Mouse (Mus musculus): ENCODE measurements around the gene Sema3f. TPM values are rescaled to one million over a fixed set of nuclear protein-coding genes. Genes with fewer than 3 reads are reported as not detected.

Sema3f gene
- total and polyA plus RNA-seq, 3 experiments = 0.09 to 0.11 TPM; not detected in 1

DNA sequence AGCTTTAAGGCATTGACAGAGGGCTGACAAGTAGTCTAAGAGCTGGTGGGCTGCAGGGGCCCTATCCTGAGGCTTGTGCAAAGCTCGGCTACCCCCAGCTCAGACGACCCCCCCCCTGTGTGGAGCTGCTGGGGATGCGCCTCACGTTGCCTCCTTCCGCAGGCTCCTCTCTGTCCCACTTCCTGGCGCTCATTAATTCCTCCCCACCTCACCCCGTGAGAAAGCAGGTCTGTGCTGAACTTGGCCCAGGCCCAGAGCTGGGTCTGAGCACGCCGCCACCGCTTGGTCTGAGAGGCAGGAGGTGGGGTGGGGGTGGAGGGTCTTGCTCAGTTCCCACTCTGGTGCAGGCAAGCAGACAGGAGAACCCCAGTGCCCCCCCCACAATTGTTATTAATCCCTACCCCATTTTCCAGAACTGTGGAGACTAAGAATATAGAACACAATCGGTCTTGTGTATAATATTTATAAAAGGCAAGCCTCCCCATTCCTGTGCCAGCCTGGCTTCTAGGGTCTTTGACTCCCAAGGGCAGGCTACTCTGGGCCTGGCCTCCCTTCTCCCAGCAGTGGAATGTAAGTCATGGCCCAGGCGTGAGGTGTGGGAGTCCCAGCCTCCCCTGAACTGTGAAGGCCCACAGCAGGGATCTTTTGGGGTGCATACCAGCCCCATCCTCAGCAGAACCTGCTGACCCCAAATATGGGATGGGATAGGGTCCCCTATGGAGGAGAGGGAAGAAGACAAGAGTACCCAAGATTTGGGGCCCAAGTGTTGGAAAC lies 59.4 kb downstream of the Sema3f start:
- Histone ChIP-seq H3K36me3 (replicated peaks) (no peaks in the 10 kb centered on the region), H3K9me3 (replicated peaks) (no peaks in the 10 kb centered on the region), H3K4me3 (ENCODE audit: low read depth, low read length) (no peak overlapping the region), H3K4me1 (ENCODE audit: insufficient read depth, low read depth, low read length) (peaks cover 4% of the 10 kb centered on the region), H3K27me3 (ENCODE audit: insufficient read depth, low read length) (peaks cover 48% of the 10 kb centered on the region)
- DNase-seq (ENCODE audit: low spot score) (no peak), ATAC-seq (ENCODE audit: extremely low read depth, insufficient number of reproducible peaks, low FRiP score, poor library complexity, severe bottlenecking) (no peak)
- no peak for TF ChIP-seq POLR2AphosphoS5 (IDR thresholded peaks at IDR 0.05; ENCODE audit: insufficient replicate concordance, low read depth, low read length)
- no peak for TF ChIP-seq CTCF (IDR thresholded peaks at IDR 0.05; ENCODE audit: low read depth, low read length)
- TF ChIP-seq GATA2 (IDR thresholded peaks at IDR 0.05; ENCODE audit: borderline replicate concordance, low read depth, low read length) = no peak
- TF ChIP-seq GATA1 (IDR thresholded peaks at IDR 0.05; ENCODE audit: borderline replicate concordance, low read length) = no peak

DNA sequence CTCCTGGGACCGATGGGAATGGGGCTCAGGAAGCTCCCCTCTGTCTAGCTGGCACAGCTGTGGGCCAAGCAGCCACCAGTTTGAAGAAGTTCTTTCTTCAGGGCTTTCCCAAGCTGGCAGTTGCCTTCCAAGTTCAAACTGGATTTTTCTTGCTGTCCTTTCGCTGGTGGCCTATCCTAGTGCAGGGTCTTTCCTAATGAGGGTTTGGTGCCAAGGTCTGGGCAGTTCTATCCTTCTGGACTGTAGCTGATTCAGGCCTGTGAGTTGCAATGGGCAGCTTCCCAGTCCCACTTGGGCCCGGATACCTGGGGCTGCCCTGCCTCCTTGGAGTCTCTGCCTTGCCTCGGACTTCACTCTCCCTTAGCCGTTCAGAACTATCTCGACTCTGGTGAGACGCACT lies 60.0 kb downstream of the Sema3f start:
- TF ChIP-seq TAL1 (conservative IDR thresholded peaks at IDR 0.05; ENCODE audit: low read depth, low read length) = no peak
- no peak for TF ChIP-seq CTCF (IDR thresholded peaks at IDR 0.05; ENCODE audit: low read depth, low read length)
- no peak for TF ChIP-seq POLR2AphosphoS5 (IDR thresholded peaks at IDR 0.05; ENCODE audit: insufficient replicate concordance, low read depth, low read length)
- TF ChIP-seq GATA1 (IDR thresholded peaks at IDR 0.05; ENCODE audit: borderline replicate concordance, low read length) = no peak
- TF ChIP-seq GATA2 (IDR thresholded peaks at IDR 0.05; ENCODE audit: borderline replicate concordance, low read depth, low read length) = no peak

DNA sequence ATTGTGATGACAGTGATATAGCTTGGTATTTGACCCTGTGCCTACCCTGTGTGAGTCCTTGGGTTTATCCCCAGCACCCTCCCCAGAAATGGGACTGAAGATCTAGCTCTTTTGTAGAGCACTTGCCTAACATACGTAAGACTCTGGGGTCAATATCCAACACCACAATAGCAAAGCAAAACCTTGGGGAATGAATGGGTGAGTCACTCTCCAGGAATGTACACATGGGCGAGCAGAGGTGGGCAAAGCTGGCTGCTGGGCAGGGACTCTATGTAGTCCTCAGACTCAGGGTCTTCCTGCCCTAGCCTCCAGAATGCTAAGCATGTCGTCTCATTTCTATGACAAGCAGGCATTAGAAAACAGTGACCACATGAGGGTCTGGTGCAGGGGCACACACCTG lies 61.5 kb downstream of the Sema3f start:
- ATAC-seq (ENCODE audit: extremely low read depth, insufficient number of reproducible peaks, low FRiP score, poor library complexity, severe bottlenecking) (no peak), DNase-seq (ENCODE audit: low spot score) (no peak)
- Histone ChIP-seq H3K9me3 (replicated peaks) (no peaks in the 10 kb centered on the region), H3K4me1 (ENCODE audit: insufficient read depth, low read depth, low read length) (peaks cover 20% of the 10 kb centered on the region), H3K27me3 (ENCODE audit: insufficient read depth, low read length) (peaks cover 41% of the 10 kb centered on the region), H3K4me3 (ENCODE audit: low read depth, low read length) (no peak overlapping the region), H3K36me3 (replicated peaks) (no peaks in the 10 kb centered on the region)
- TF ChIP-seq GATA1 (IDR thresholded peaks at IDR 0.05; ENCODE audit: borderline replicate concordance, low read length) = no peak
- no peak for TF ChIP-seq POLR2AphosphoS5 (IDR thresholded peaks at IDR 0.05; ENCODE audit: insufficient replicate concordance, low read depth, low read length)
- TF ChIP-seq GATA2 (IDR thresholded peaks at IDR 0.05; ENCODE audit: borderline replicate concordance, low read depth, low read length) = no peak
- TF ChIP-seq CTCF (IDR thresholded peaks at IDR 0.05; ENCODE audit: low read depth, low read length) = no peak

More for the DNA sequence above, 60.0 kb downstream of the Sema3f start:
- ATAC-seq (ENCODE audit: extremely low read depth, insufficient number of reproducible peaks, low FRiP score, poor library complexity, severe bottlenecking) (no peak), DNase-seq (ENCODE audit: low spot score) (no peak)
- H3K9me3 ChIP-seq (replicated peaks) = no peaks in the 10 kb centered on the region
- H3K27me3 ChIP-seq (ENCODE audit: insufficient read depth, low read length) = peaks cover 43% of the 10 kb centered on the region
- H3K4me1 ChIP-seq (ENCODE audit: insufficient read depth, low read depth, low read length) = peaks cover 7% of the 10 kb centered on the region
- H3K4me3 ChIP-seq (ENCODE audit: low read depth, low read length) = no peak overlapping the region
- H3K36me3 ChIP-seq (replicated peaks) = no peaks in the 10 kb centered on the region

DNA sequence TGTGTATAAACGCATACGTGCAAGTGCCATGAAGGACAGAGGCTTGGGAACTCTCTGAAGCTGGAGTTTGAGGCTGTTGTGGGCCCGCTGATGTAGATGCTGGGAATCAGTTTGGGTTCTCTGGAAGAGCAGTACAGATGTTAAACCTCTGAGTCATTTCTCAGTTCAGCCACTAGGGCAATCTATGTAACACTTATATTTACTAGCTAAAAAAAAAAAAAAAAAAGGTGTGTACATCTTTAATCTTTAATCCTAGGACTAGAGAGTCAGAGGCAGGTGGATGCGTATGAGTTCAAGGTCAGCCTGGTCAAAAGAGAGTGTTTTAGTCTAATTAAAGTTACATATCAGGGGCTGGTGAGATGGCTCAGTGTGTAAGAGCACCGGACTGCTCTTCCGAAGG lies 63.3 kb downstream of the Sema3f start:
- Histone ChIP-seq H3K4me1 (ENCODE audit: insufficient read depth, low read depth, low read length) (peaks cover 25% of the 10 kb centered on the region), H3K9me3 (replicated peaks) (no peaks in the 10 kb centered on the region), H3K36me3 (replicated peaks) (no peaks in the 10 kb centered on the region), H3K27me3 (ENCODE audit: insufficient read depth, low read length) (peaks cover 33% of the 10 kb centered on the region), H3K4me3 (ENCODE audit: low read depth, low read length) (no peak overlapping the region)
- ATAC-seq (ENCODE audit: extremely low read depth, insufficient number of reproducible peaks, low FRiP score, poor library complexity, severe bottlenecking) (no peak), DNase-seq (ENCODE audit: low spot score) (no peak)
- TF ChIP-seq POLR2AphosphoS5 (IDR thresholded peaks at IDR 0.05; ENCODE audit: insufficient replicate concordance, low read depth, low read length) = no peak
- TF ChIP-seq CTCF (IDR thresholded peaks at IDR 0.05; ENCODE audit: low read depth, low read length) = no peak
- no peak for TF ChIP-seq TAL1 (conservative IDR thresholded peaks at IDR 0.05; ENCODE audit: low read depth, low read length)
- no peak for TF ChIP-seq GATA2 (IDR thresholded peaks at IDR 0.05; ENCODE audit: borderline replicate concordance, low read depth, low read length)
- no peak for TF ChIP-seq GATA1 (IDR thresholded peaks at IDR 0.05; ENCODE audit: borderline replicate concordance, low read length)

DNA sequence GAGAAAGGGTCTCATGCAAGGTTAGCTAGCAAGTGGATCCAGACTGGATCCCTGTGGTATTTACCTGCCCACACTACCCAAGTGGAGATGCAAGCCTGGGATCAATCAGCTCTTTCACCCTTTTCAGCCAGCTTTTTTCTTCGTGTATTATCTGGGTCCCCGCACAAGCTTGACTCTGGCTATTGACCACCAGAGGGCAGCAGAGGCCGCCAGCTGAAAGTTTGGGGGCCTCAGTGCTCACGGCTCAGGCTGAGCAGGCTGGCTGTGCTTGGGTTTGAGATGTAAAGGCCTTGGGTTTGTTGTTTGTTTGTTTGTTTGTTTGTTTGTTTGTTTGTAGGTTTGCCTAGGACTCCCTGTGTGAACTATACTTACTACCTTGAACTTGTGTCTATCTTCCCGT lies 64.7 kb downstream of the Sema3f start:
- no peak; the same call in 1 of the 2 replicates for ATAC-seq (ENCODE audit: extremely low read depth, insufficient number of reproducible peaks, low FRiP score, poor library complexity, severe bottlenecking)
- H3K4me1 ChIP-seq (ENCODE audit: insufficient read depth, low read depth, low read length) = peaks cover 32% of the 10 kb centered on the region
- H3K36me3 ChIP-seq (replicated peaks) = no peaks in the 10 kb centered on the region
- H3K27me3 ChIP-seq (ENCODE audit: insufficient read depth, low read length) = peaks cover 20% of the 10 kb centered on the region
- TF ChIP-seq CTCF (IDR thresholded peaks at IDR 0.05; ENCODE audit: low read depth, low read length) (peak; percentile 76), GATA2 (IDR thresholded peaks at IDR 0.05; ENCODE audit: borderline replicate concordance, low read depth, low read length) (no peak)
- no peaks in the 10 kb centered on the region for H3K9me3 ChIP-seq (replicated peaks)
- H3K4me3 ChIP-seq (ENCODE audit: low read depth, low read length) = no peak overlapping the region
- peak; percentile 65 for DNase-seq (ENCODE audit: low spot score)

DNA sequence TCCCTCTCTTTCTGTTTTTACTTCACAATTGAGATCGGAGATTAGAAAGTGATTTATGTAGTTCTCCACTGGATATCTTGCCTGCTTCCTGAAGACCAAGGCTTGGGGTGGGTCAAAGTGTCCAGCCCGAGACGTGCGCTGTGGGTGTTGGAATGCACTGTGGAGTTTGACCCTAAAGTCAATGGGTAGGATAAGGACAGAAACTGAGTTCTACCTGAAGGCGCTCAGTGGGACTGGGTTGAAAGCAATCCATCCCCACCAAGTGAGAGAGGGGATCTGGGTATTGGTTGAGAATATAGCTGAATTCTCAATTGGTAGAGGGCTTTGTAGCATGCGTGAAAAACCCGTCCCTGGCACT lies 65.1 kb downstream of the Sema3f start:
- H3K9me3 ChIP-seq (replicated peaks) = no peaks in the 10 kb centered on the region
- H3K4me1 ChIP-seq (ENCODE audit: insufficient read depth, low read depth, low read length) = peaks cover 36% of the 10 kb centered on the region
- no peaks in the 10 kb centered on the region for H3K36me3 ChIP-seq (replicated peaks)
- H3K27me3 ChIP-seq (ENCODE audit: insufficient read depth, low read length) = peaks cover 17% of the 10 kb centered on the region
- no peak overlapping the region; the same call in 1 of the 2 replicates for H3K4me3 ChIP-seq (ENCODE audit: low read depth, low read length)
- DNase-seq (ENCODE audit: low spot score) (no peak), ATAC-seq (ENCODE audit: extremely low read depth, insufficient number of reproducible peaks, low FRiP score, poor library complexity, severe bottlenecking) (no peak)
- TF ChIP-seq CTCF (IDR thresholded peaks at IDR 0.05; ENCODE audit: low read depth, low read length) = no peak
- no peak for TF ChIP-seq TAL1 (conservative IDR thresholded peaks at IDR 0.05; ENCODE audit: low read depth, low read length)
- no peak for TF ChIP-seq POLR2AphosphoS5 (IDR thresholded peaks at IDR 0.05; ENCODE audit: insufficient replicate concordance, low read depth, low read length)
- no peak for TF ChIP-seq GATA1 (IDR thresholded peaks at IDR 0.05; ENCODE audit: borderline replicate concordance, low read length)
- no peak for TF ChIP-seq GATA2 (IDR thresholded peaks at IDR 0.05; ENCODE audit: borderline replicate concordance, low read depth, low read length)

All from G1E (cell line).